ENCODE assay signal across 18 mouse cellular contexts in the genomic region with DNA sequence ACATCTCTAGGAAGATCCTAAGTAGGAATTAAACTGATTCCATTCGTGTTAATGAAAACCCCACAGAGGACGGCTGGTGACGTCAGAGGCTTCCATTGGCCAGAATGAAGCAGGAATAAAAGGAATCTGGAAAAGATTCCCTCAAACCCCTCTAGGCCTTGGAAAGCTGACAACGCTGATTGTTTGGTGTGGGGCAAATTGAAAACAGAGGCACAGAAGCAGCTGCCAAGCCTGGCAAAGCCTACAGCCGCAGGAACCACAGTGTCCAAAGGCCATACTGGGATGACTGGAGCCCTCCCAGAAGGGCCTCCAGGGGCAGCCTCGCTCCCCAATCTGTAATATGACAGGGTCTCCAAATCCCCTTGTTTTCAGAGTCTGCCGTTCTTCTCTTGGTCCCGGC. TPM values are rescaled to one million over a fixed set of nuclear protein-coding genes. Genes with fewer than 3 reads are reported as not detected.
DNase-seq lines count a peak whose midpoint lies in the region; ATAC-seq and TF ChIP-seq lines count a peak whose summit lies in the region.
"Had no signal": no experiment of that assay in that cellular context is flagged by ENCODE, and none has a peak within 500 bp of the region (broad histone marks: within the 10 kb centered on the region; RNA-seq: fewer than 3 reads in every experiment).

No protein-coding gene starts in this region.

- H3K79me2 ChIP-seq in liver, adult 2 months (ENCODE audit: control insufficient read depth, insufficient read depth, low read length), result no peaks in the 10 kb centered on the region

- intact Hi-C loops in heart, postnatal 10 days (cut with DNase I), result no loop called here

- no peaks in the 10 kb centered on the region for H3K4me1 ChIP-seq in liver, adult 2 months (ENCODE audit: control insufficient read depth, insufficient read depth, low read length)
- no peaks in the 10 kb centered on the region for H3K4me1 ChIP-seq in liver, embryonic 11.5 days (replicated peaks; ENCODE audit: control insufficient read depth, insufficient read depth, low read length)
- no peaks in the 10 kb centered on the region for H3K4me1 ChIP-seq in forebrain, embryonic 14.5 days (ENCODE audit: control insufficient read depth, insufficient read depth, low read length)
- H3K4me1 ChIP-seq: limb, embryonic 12.5 days; neural tube, embryonic 13.5 days; stomach, embryonic 15.5 days had no signal

- peak; percentile 62 to 68 for DNase-seq in cerebellum, postnatal 14 days
- no peak for DNase-seq in cerebellum, adult 8-10 months
- DNase-seq in liver, adult 2 months (ENCODE audit: extremely low read depth, low read depth, low spot score), result peak; percentile 63
- no peak for DNase-seq in liver, embryonic 11.5 days (ENCODE audit: low spot score)
- DNase-seq in adipocyte (ENCODE audit: low spot score), result peak; percentile 52
- DNase-seq in forebrain, embryonic 14.5 days (ENCODE audit: low spot score), result peak; percentile 76
- no peak for DNase-seq in urinary bladder, postnatal 10 days (ENCODE audit: low spot score)
- DNase-seq in heart, postnatal 10 days, result no peak
- DNase-seq: adrenal gland, adult 2 months; kidney, adult 8-10 months; lung, adult 2 months; lung, postnatal 4 days; spleen, adult 18-20 months had no signal

- H3K27ac ChIP-seq in liver, adult 2 months (replicated peaks; ENCODE audit: insufficient read depth, low read depth, low read length), result no peak overlapping the region
- H3K27ac ChIP-seq in liver, embryonic 11.5 days (ENCODE audit: low read depth, low read length), result no peak overlapping the region
- H3K27ac ChIP-seq in forebrain, embryonic 14.5 days (ENCODE audit: low read depth, low read length), result no peak overlapping the region
- H3K27ac ChIP-seq: limb, embryonic 12.5 days; neural tube, embryonic 13.5 days; stomach, embryonic 15.5 days had no signal

- no peaks in the 10 kb centered on the region for H3K9me3 ChIP-seq in liver, embryonic 11.5 days (ENCODE audit: control insufficient read depth, low read length)
- H3K9me3 ChIP-seq in forebrain, embryonic 14.5 days (replicated peaks; ENCODE audit: control insufficient read depth, low read length), result no peaks in the 10 kb centered on the region
- H3K9me3 ChIP-seq: hindbrain, embryonic 15.5 days; limb, embryonic 12.5 days; neural tube, embryonic 13.5 days; stomach, embryonic 15.5 days had no signal

- H3K36me3 ChIP-seq in liver, adult 2 months (ENCODE audit: control insufficient read depth, insufficient read depth, low read length), result peaks cover 2% of the 10 kb centered on the region; the same call in 1 of the 2 replicates
- no peaks in the 10 kb centered on the region for H3K36me3 ChIP-seq in liver, embryonic 11.5 days (ENCODE audit: control insufficient read depth, insufficient read depth, low read length)
- H3K36me3 ChIP-seq in forebrain, embryonic 14.5 days (ENCODE audit: control insufficient read depth, insufficient read depth, low read length), result no peaks in the 10 kb centered on the region
- H3K36me3 ChIP-seq: hindbrain, embryonic 15.5 days; limb, embryonic 12.5 days; neural tube, embryonic 13.5 days; stomach, embryonic 15.5 days had no signal

- H3K9ac ChIP-seq in liver, adult 2 months (ENCODE audit: low read depth, low read length), result no peak overlapping the region
- H3K9ac ChIP-seq in liver, embryonic 11.5 days (ENCODE audit: low read depth, low read length), result no peak overlapping the region
- H3K9ac ChIP-seq in forebrain, embryonic 14.5 days (ENCODE audit: low read length), result no peak overlapping the region
- H3K9ac ChIP-seq: hindbrain, embryonic 15.5 days; limb, embryonic 12.5 days; neural tube, embryonic 13.5 days; stomach, embryonic 15.5 days had no signal

- TF ChIP-seq CTCF in liver, adult 2 months (IDR thresholded peaks at IDR 0.05; ENCODE audit: low read depth, low read length), result no peak

- 80% methylated on average over 8 of the region's 8 CpGs for WGBS in liver, adult 2 months
- 79% methylated on average over 8 of the region's 8 CpGs for WGBS in liver, embryonic 11.5 days
- 61% methylated on average over 8 of the region's 8 CpGs for WGBS in forebrain, embryonic 14.5 days

- no peak for TF ChIP-seq POLR2A in liver, adult 2 months (IDR thresholded peaks at IDR 0.05; ENCODE audit: extremely low read depth, insufficient read depth, low read length)

- no peak for ATAC-seq in liver, embryonic 11.5 days (replicated peaks; ENCODE audit: low FRiP score)
- ATAC-seq in forebrain, embryonic 14.5 days, result peak; percentile 48; the same call in 1 of the 2 replicates

- no peak overlapping the region for H3K4me2 ChIP-seq in liver, embryonic 11.5 days
- H3K4me2 ChIP-seq in forebrain, embryonic 14.5 days (ENCODE audit: low read length), result no peak overlapping the region
- H3K4me2 ChIP-seq: hindbrain, embryonic 15.5 days; limb, embryonic 12.5 days; neural tube, embryonic 13.5 days; stomach, embryonic 15.5 days had no signal

- no peaks in the 10 kb centered on the region for H3K27me3 ChIP-seq in liver, adult 2 months (ENCODE audit: control insufficient read depth, insufficient read depth, low read length)
- H3K27me3 ChIP-seq in liver, embryonic 11.5 days (replicated peaks; ENCODE audit: control insufficient read depth, insufficient read depth, low read length), result no peaks in the 10 kb centered on the region
- no peaks in the 10 kb centered on the region for H3K27me3 ChIP-seq in forebrain, embryonic 14.5 days (replicated peaks; ENCODE audit: control insufficient read depth, insufficient read depth, low read length)
- H3K27me3 ChIP-seq: hindbrain, embryonic 15.5 days; limb, embryonic 12.5 days; neural tube, embryonic 13.5 days; stomach, embryonic 15.5 days had no signal

- no peak overlapping the region for H3K4me3 ChIP-seq in liver, adult 2 months (ENCODE audit: insufficient read depth, low read depth, low read length)
- H3K4me3 ChIP-seq in liver, embryonic 11.5 days (ENCODE audit: low read depth, low read length), result no peak overlapping the region
- no peak overlapping the region for H3K4me3 ChIP-seq in forebrain, embryonic 14.5 days (ENCODE audit: low read depth, low read length)
- H3K4me3 ChIP-seq: erythroblast, embryonic 14.5 days; hindbrain, embryonic 15.5 days; limb, embryonic 12.5 days; neural tube, embryonic 13.5 days; stomach, embryonic 15.5 days had no signal

RNA-seq across cellular contexts. Expression of a gene that starts 44.7 kb away (rescaled TPM):
- 0.37 and 0.74 TPM in 2 replicates for total RNA-seq in liver, adult 2 months (2014; rRNA removed)
- 0.02 and 0.25 TPM in 2 replicates for polyA plus RNA-seq in liver, adult 2 months (2012; rRNA removed)
- 0.44 and 0.45 TPM in 2 replicates for polyA plus RNA-seq in liver, embryonic 11.5 days (2014; fragmentation: Nextera tagmentation; extraction: Ambion mirVana)
- polyA plus RNA-seq in forebrain, embryonic 14.5 days (2014; fragmentation: Nextera tagmentation; extraction: Ambion mirVana), result 32.5 and 40.5 TPM in 2 replicates
- total RNA-seq in heart, postnatal 10 days (2021), result 1 to 10 TPM; 1.7 to 1.8 TPM
- polyA plus RNA-seq: erythroblast, embryonic 14.5 days had no signal

Comparison
In these comparisons a context has a peak if more than half of its experiments do, and no peak if none do; other contexts are left out.
1. DNase-seq: peak in cerebellum, postnatal 14 days (2 of 2), liver, adult 2 months (single experiment), adipocyte (single experiment) and forebrain, embryonic 14.5 days (single experiment); none in cerebellum, adult 8-10 months (single experiment), liver, embryonic 11.5 days (single experiment), urinary bladder, postnatal 10 days (single experiment) and heart, postnatal 10 days (0 of 2).
2. RNA of a gene that starts 44.7 kb away (polyA plus RNA-seq): 32.5 to 40.5 TPM in forebrain, embryonic 14.5 days; 0.44 to 0.45 TPM in liver, embryonic 11.5 days and 0.02 to 0.25 TPM in liver, adult 2 months; every median in the first group is over 10 times any median in the second.